Mouse (Mus musculus) splenic B cell, adult 2 months (primary cell): ENCODE data around the gene Tmem145.

ENCODE experiments used
- DNase-seq: peaks from one replicate; pipeline ENCODE4 v3.0.0-alpha.2; 2011; ENCODE audit warnings: low read depth, low spot score
- H3K27me3 ChIP-seq: 2 replicates; pipeline ENCODE4 v1.6.1; 2012; ENCODE audit warnings: mild to moderate bottlenecking, low read length, moderate library complexity, mixed read lengths; ENCODE audit not compliant: control insufficient read depth, poor library complexity, insufficient read depth, severe bottlenecking
- H3K36me3 ChIP-seq: 2 replicates; pipeline ENCODE4 v1.6.1; 2012; ENCODE audit warnings: mild to moderate bottlenecking, low read length, moderate library complexity, mixed read lengths; ENCODE audit not compliant: control insufficient read depth, poor library complexity, insufficient read depth, severe bottlenecking

Gene Tmem145

GRCm38 (mm10) chr7:25272445-25273258 is 33.3 kb upstream of the Tmem145 start:
- H3K27me3 ChIP-seq: no peaks in the 10 kb centered on the region
- DNase-seq: no peak
- peaks cover 3% of the 10 kb centered on the region for H3K36me3 ChIP-seq

GRCm38 (mm10) chr7:25273259-25274241 is 32.4 kb upstream of the Tmem145 start:
- Histone ChIP-seq H3K36me3 (peaks cover 3% of the 10 kb centered on the region), H3K27me3 (no peaks in the 10 kb centered on the region)
- no peak for DNase-seq

- Histone ChIP-seq H3K36me3 (peaks cover 3% of the 10 kb centered on the region), H3K27me3 (no peaks in the 10 kb centered on the region)
- no peak for DNase-seq
These were observed 31.3 kb upstream of the Tmem145 start for GRCm38 (mm10) chr7:25274571-25274970.

- Histone ChIP-seq H3K27me3 (no peaks in the 10 kb centered on the region), H3K36me3 (peaks cover 3% of the 10 kb centered on the region)
- no peak for DNase-seq
These were observed 30.9 kb upstream of the Tmem145 start for GRCm38 (mm10) chr7:25274996-25275395.

- H3K27me3 ChIP-seq: no peaks in the 10 kb centered on the region
- no peak for DNase-seq
- peaks cover 3% of the 10 kb centered on the region for H3K36me3 ChIP-seq
These were observed 30.2 kb upstream of the Tmem145 start for GRCm38 (mm10) chr7:25275555-25276298.

DNA sequence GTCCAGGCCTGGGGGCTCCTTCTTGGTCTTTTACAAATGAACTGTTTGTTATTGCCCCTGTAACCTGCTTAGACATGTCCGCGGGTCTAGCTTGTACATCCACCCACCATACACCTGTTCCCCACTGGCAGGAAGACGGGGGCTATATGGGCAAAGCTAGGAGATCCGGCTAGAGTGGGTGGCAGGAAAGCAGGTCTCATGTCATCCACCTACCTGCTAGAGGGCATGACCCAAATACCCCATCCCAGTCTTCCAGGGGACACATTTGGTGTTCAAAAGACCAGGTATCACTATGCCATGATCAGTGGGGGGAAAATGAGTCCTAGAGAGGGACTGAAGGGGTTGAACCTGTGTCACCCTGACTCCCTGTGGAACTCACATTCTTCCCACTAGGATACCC is 28.5 kb upstream of the Tmem145 start:
- peaks cover 3% of the 10 kb centered on the region for H3K36me3 ChIP-seq
- no peak for DNase-seq
- H3K27me3 ChIP-seq: no peaks in the 10 kb centered on the region

GRCm38 (mm10) chr7:25277998-25278340 is 27.9 kb upstream of the Tmem145 start:
- H3K36me3 ChIP-seq: no peaks in the 10 kb centered on the region; the same call in 1 of the 2 replicates
- DNase-seq: no peak
- no peaks in the 10 kb centered on the region for H3K27me3 ChIP-seq

DNA sequence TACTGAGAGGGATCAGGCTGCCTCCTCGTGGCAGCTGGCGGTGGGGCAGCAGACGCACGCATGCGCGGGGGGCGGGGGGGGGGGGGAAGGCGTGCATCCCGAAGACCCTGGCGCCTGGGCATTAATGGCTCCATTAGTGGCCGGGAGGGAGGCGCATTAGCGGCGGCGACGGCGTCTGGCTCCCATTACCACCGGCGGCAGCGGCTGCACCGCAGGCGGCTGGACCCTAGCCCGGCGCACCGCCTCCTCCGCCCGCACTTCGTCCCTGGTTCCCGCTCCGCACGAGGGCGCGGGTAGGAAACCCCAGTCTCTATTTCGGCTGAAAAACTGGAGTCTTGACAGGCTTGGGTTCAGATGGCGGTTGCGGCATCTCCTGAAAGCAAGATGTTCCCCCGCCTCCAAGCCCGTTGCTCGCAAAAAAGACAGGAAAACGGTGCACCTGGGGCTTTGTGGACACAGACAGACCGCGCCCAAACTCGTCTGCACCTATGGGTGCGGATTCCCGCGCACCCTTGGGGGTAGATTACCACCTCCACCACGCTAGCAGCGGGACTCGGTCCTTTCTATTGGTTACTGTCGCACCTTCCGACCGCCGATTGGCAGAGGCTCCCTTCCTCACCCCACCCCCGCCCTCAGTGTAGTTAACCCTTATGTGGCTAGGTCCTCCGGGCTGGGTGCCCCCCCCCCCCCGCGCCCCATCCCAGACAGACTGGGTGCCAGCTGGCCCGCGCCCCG is 27.4 kb upstream of the Tmem145 start:
- Histone ChIP-seq H3K27me3 (no peaks in the 10 kb centered on the region), H3K36me3 (no peaks in the 10 kb centered on the region; the same call in 1 of the 2 replicates)
- peak; percentile 95 for DNase-seq

DNA sequence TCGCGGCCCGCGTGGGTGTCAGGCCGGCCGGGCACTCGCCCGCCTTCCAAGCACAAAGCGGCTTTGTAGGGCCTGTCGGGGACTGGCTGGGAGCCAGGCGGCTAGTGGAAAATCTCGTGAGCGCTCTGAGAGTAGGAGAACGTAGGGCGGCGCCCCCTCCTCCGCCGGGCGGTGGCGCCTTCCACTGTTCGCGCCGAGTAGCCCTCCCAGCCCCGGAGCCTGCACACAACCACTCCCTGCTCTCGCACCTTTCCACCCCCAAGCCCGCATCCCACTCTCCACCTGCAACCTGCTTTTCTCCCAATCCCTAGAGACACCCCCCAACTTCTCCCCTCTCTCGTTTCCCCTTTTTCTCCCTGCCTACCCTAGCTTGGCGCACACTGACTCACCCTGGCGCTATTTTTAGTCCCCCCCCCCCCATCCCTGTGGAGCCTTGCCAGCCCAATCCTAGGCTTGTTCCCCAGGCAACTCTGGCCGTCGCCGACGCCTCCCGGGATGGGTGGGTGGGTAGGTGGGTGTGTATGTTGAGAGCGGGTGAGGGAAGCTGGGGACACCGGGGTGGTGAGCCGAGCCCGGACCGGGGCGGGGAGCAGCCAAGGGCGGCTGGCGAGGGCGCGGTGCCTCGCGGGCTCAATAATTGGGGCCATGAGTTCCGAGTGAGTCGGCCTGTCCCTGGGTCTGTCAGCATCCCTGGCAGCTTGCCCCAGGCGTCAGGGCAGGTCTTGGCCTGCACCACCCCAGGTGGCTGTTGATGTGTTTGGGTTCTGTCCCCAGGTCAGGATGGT is 26.6 kb upstream of the Tmem145 start:
- DNase-seq: peak; percentile 92
- Histone ChIP-seq H3K27me3 (no peaks in the 10 kb centered on the region), H3K36me3 (no peaks in the 10 kb centered on the region; the same call in 1 of the 2 replicates)

DNA sequence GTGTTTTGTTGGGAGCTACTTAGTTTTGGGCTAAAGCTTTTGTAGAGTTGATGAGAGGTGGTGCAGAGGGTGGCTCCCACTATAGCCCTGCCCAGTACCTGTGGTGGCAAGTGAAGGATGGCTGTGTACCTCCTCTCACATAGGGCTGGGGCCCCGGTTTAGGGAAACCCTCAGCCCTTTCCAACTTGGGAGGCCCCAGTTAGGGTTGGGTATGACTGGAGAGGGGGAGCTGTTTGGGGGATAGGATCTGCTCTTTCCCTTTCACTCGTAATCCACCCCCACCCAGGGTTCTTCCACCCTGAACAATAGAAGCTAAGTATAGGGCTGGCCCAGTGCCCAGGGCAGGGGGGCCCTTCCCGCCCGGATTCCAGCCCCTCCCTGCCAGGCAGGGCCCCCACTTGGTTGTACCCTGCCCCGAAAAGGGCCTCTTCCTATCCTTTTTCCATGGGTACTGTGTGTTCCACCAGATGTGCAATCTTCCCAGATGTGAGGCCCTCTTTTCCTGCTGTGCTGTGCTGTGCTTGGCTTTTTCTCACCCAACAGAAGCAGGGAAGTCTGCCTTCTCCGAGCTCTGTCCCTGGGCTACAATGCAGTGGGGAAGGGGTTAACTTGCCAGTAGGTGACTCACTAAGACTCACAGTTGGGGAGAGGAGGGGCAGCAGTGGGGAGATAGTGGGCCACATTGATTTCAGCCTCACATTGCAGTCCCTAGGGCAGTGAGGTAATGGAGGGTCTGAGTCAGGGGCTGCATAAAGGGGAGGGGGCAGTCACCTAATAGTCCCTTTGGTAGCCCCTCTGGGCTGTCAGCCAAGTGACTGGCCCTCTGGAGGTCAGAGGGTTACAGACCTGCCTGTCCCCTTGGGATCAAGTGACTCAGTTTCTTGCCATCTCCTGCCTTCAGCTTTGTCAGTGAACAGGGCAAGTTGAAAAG is 25.8 kb upstream of the Tmem145 start:
- DNase-seq: no peak
- H3K27me3 ChIP-seq: no peaks in the 10 kb centered on the region
- no peaks in the 10 kb centered on the region; the same call in 1 of the 2 replicates for H3K36me3 ChIP-seq

DNA sequence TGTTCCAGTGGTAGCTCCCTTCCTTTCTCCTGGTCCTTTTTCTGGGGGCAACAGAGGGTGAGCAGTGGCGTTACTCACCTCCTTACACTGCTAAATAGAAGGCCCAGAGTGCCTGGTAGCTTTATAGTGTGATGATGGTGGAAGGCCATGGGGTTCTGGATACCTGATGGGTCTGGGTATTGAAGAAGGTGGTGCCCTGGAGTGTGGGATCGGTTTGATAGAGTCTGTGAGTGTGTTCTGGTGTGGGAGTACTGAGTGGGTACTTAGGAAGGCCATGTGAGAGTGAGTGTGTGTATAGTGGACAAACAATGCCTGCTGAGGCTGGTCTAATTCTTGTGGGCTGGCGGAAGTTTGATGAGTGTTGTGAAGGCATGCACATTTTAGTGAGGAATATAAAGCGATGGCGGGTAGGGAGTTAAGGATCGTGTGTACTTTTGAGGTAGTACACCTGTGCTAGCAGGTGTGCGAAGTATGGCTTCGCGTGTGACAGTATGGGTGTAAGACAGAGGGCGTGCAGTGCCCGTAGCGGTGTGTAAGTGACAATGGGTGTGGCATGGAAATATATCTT is 24.7 kb upstream of the Tmem145 start:
- H3K36me3 ChIP-seq: peaks cover 2% of the 10 kb centered on the region
- H3K27me3 ChIP-seq: no peaks in the 10 kb centered on the region
- no peak for DNase-seq

DNA sequence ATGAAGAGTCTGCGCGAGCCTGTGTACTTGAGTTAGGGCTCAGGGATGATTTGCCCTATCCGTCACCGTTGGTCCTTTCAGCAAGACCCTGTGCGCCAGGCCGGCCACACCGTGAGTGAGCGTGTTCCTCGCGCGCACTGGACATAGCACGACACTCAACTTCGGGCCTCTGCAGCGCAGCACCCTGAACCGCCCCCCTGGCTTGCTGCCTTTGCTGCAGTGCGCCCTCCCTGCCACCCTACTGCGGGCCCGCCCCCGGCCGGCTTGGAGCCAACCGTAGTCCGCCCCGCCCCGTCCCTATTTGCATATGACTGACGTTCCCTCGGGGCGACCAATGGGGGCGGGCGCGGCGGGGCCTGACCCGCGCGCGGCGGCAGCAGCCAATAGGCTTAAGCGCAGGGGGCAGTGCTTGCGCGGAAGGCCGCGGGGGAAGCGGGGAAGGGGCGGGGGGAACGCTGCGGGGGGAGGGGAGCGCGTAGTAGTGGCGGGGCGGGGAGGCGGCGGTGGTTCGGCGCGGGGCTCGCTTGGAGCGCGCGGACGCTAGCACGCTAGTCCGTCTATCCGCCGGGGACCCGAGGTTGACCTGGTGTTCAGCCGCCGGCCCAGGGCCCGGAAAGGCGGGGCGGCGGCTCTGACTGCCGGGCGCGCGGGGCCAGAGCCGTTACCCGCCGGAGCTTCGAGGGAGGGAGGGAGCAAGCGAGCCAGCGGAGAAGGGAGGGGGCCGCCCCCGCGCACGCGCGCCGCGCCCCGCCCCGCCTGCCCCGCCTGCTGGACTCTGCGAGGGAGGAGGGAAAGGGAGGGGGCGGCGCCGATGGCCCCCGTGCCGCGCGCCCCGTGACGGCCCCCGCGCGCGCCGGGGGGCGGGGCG is 23.9 kb upstream of the Tmem145 start:
- DNase-seq: peak; percentile 98
- no peaks in the 10 kb centered on the region for H3K27me3 ChIP-seq
- H3K36me3 ChIP-seq: peaks cover 3% of the 10 kb centered on the region
